Mouse (Mus musculus) spleen, adult 2 months (tissue): ENCODE results near the gene Bend5.

Experiments used
- CTCF ChIP-seq: fragments of 200-500 bp; IDR thresholded peaks from 2 replicates; pipeline ENCODE4 v1.5.1; 2011; ENCODE audit warnings: mild to moderate bottlenecking, inconsistent platforms; ENCODE audit not compliant: insufficient read depth, insufficient read length, insufficient replicate concordance; ENCODE audit errors: extremely low read depth
- POLR2A ChIP-seq: fragments of 200-500 bp; IDR thresholded peaks from 2 replicates; pipeline ENCODE4 v1.6.1; 2011; ENCODE audit warnings: low read depth, low read length, inconsistent platforms

DNA sequence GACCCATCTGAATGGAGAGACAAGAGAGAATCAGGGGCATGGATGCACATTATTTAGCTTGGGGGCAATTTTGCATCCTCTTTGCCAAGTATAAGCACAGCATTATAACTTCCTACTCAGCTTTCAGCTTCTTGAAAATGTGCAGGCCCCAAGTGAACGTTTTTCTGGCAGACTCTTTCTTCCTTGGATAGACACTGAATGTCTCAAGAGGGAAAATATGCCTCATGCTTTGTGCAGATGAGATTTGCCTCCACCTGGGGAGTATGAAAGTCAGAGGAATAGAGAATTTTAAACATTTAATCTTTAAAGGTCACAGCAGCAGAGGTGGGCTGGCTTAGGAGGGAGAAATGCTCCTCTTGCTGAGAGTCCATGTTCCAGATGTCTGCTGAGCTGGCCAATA, 11.6 kb upstream of the Bend5 start:
- no peak for TF ChIP-seq CTCF
- no peak for TF ChIP-seq POLR2A
